Mouse (Mus musculus): ENCODE measurements at regions not wholly inside any gene's neighbourhood (a gene's known extent, or its start where the extent isn't known, plus 50 kb on each side); places are given as distances from the start of the nearest gene placed in this dataset.

- TF ChIP-seq CTCF (IDR thresholded peaks at IDR 0.05; ENCODE audit: low read depth) (no peak), EP300 (IDR thresholded peaks at IDR 0.05; ENCODE audit: low read depth) (no peak)
Measured at GRCm38 (mm10) chr14:96990542-96991162, 471.8 kb upstream of the Klhl1 start.
